Mouse (Mus musculus) CH12.LX (cell line): ENCODE results near the gene Ube4b. TPM values are rescaled to one million over a fixed set of nuclear protein-coding genes. Genes with fewer than 3 reads are reported as not detected.

Source experiments
- DNase-seq: peaks from one replicate; pipeline ENCODE4 v3.0.0-alpha.2; 2013; ENCODE audit errors: extremely low read depth
- H3K27ac ChIP-seq: 2 replicates; pipeline ENCODE4 v1.5.1; 2012; ENCODE audit warnings: low read depth, mild to moderate bottlenecking, control low read depth, moderate library complexity; ENCODE audit not compliant: insufficient read depth
- H3K27me3 ChIP-seq: replicated peaks from 2 replicates; pipeline ENCODE3; 2012; ENCODE audit warnings: inconsistent platforms
- H3K36me3 ChIP-seq, 2 experiments: replicated peaks in 1 of 2; 2 replicates each; pipeline versions ENCODE3 to v1.6.1; 2012; ENCODE audit warnings: inconsistent platforms in 1 of 2, low read length in 1 of 2, mild to moderate bottlenecking in 1 of 2, mixed read lengths in 1 of 2, moderate library complexity in 1 of 2; ENCODE audit not compliant: control insufficient read depth in 1 of 2, insufficient read depth in 1 of 2
- H3K4me1 ChIP-seq, 2 experiments: 2 replicates each; pipeline ENCODE4 v1.6.1; 2012; ENCODE audit warnings: inconsistent platforms in 1 of 2, moderate library complexity in 1 of 2; ENCODE audit not compliant: insufficient read depth in 2 of 2, control insufficient read depth in 1 of 2
- H3K4me2 ChIP-seq: 2 replicates; pipeline ENCODE4 v1.6.1; 2012; ENCODE audit warnings: low read depth, mild to moderate bottlenecking, control low read depth; ENCODE audit not compliant: poor library complexity, insufficient read depth, severe bottlenecking
- H3K4me3 ChIP-seq, 3 experiments: fragments of 150-350 bp in 1 of 3; sonication (generic) in 1 of 3; replicated peaks in 1 of 3; 2 replicates each; pipeline versions ENCODE3 to v1.5.1; 2011 to 2012; ENCODE audit warnings: low read depth in 2 of 3, low read length in 2 of 3, mild to moderate bottlenecking in 2 of 3, moderate library complexity in 2 of 3, control low read depth in 1 of 3, improper control_type of control experiment in 1 of 3, inconsistent platforms in 1 of 3, mixed read lengths in 1 of 3; ENCODE audit not compliant: poor library complexity in 1 of 3
- H3K79me2 ChIP-seq: replicated peaks from 2 replicates; pipeline ENCODE4 v1.6.1; 2012; ENCODE audit warnings: mild to moderate bottlenecking, moderate library complexity; ENCODE audit not compliant: control insufficient read depth, poor library complexity, insufficient read depth, severe bottlenecking; ENCODE audit errors: extremely low read depth
- H3K9ac ChIP-seq: 2 replicates; pipeline ENCODE4 v1.6.1; 2012; ENCODE audit warnings: low read depth, mild to moderate bottlenecking, control low read depth, moderate library complexity; ENCODE audit not compliant: insufficient read depth
- H3K9me3 ChIP-seq: replicated peaks from 2 replicates; pipeline ENCODE3; 2012; ENCODE audit warnings: low read length, inconsistent platforms, mixed read lengths
- BHLHE40 ChIP-seq: IDR thresholded peaks from 2 replicates; pipeline ENCODE4 v1.6.1; 2011; ENCODE audit warnings: mild to moderate bottlenecking, low read depth, low read length, improper control_type of control experiment
- CHD1 ChIP-seq: IDR thresholded peaks from 2 replicates; pipeline ENCODE4 v1.6.1; 2012; ENCODE audit warnings: low read depth, low read length, improper control_type of control experiment, inconsistent platforms
- CHD2 ChIP-seq: IDR thresholded peaks from 2 replicates; pipeline ENCODE4 v1.6.1; 2011; ENCODE audit warnings: low read length, improper control_type of control experiment
- E2F4 ChIP-seq: IDR thresholded peaks from 2 replicates; pipeline ENCODE4 v1.6.1; 2011; ENCODE audit warnings: low read depth, low read length, improper control_type of control experiment; ENCODE audit not compliant: insufficient replicate concordance
- ELF1 ChIP-seq: IDR thresholded peaks from 2 replicates; pipeline ENCODE4 v1.6.1; 2014; ENCODE audit warnings: low read depth, mild to moderate bottlenecking, inconsistent platforms, low read length, improper control_type of control experiment
- ETS1 ChIP-seq: conservative IDR thresholded peaks from 2 replicates; pipeline ENCODE4 v1.6.1; 2012; ENCODE audit warnings: low read depth, mild to moderate bottlenecking, inconsistent platforms, low read length, improper control_type of control experiment, moderate library complexity
- GABPA ChIP-seq: IDR thresholded peaks from 2 replicates; pipeline ENCODE4 v1.6.1; 2012; ENCODE audit warnings: low read depth, low read length, improper control_type of control experiment, inconsistent platforms; ENCODE audit not compliant: insufficient replicate concordance
- HCFC1 ChIP-seq: IDR thresholded peaks from 2 replicates; pipeline ENCODE4 v1.6.1; 2012; ENCODE audit warnings: low read depth, mild to moderate bottlenecking, inconsistent platforms, low read length, improper control_type of control experiment
- IRF4 ChIP-seq: IDR thresholded peaks from 2 replicates; pipeline ENCODE4 v1.6.1; 2014; ENCODE audit warnings: low read depth, mild to moderate bottlenecking, inconsistent platforms, low read length, improper control_type of control experiment
- JUN ChIP-seq: IDR thresholded peaks from 2 replicates; pipeline ENCODE4 v1.6.1; 2011; ENCODE audit warnings: low read depth, mild to moderate bottlenecking, low read length, improper control_type of control experiment, moderate library complexity; ENCODE audit not compliant: insufficient read depth
- MAFK ChIP-seq: IDR thresholded peaks from 2 replicates; pipeline ENCODE4 v1.6.1; 2011; ENCODE audit warnings: low read length, improper control_type of control experiment; ENCODE audit not compliant: insufficient replicate concordance
- MAX ChIP-seq: IDR thresholded peaks from 2 replicates; pipeline ENCODE4 v1.6.1; 2011; ENCODE audit warnings: low read length, improper control_type of control experiment
- MEF2A ChIP-seq: IDR thresholded peaks from 2 replicates; pipeline ENCODE4 v1.6.1; 2014; ENCODE audit warnings: low read depth, mild to moderate bottlenecking, inconsistent platforms, low read length, improper control_type of control experiment, borderline replicate concordance
- NELFE ChIP-seq: IDR thresholded peaks from 2 replicates; pipeline ENCODE4 v1.6.1; 2011; ENCODE audit warnings: low read depth, low read length, improper control_type of control experiment
- NRF1 ChIP-seq: IDR thresholded peaks from 2 replicates; pipeline ENCODE4 v1.6.1; 2014; ENCODE audit warnings: low read depth, mild to moderate bottlenecking, inconsistent platforms, low read length, improper control_type of control experiment, moderate library complexity
- PAX5 ChIP-seq: IDR thresholded peaks from 2 replicates; pipeline ENCODE4 v1.6.1; 2012; ENCODE audit warnings: low read length, inconsistent platforms, mixed read lengths
- SIN3A ChIP-seq: IDR thresholded peaks from 2 replicates; pipeline ENCODE4 v1.6.1; 2012; ENCODE audit warnings: low read length, improper control_type of control experiment, inconsistent platforms
- UBTF ChIP-seq: IDR thresholded peaks from 2 replicates; pipeline ENCODE4 v1.6.1; 2012; ENCODE audit warnings: low read depth, mild to moderate bottlenecking, inconsistent platforms, low read length, improper control_type of control experiment, moderate library complexity
- USF2 ChIP-seq: conservative IDR thresholded peaks from 2 replicates; pipeline ENCODE4 v1.6.1; 2011; ENCODE audit warnings: low read depth, low read length, improper control_type of control experiment
- ZC3H11A ChIP-seq: IDR thresholded peaks from 2 replicates; pipeline ENCODE4 v1.6.1; 2012; ENCODE audit warnings: low read depth, mild to moderate bottlenecking, inconsistent platforms, low read length, improper control_type of control experiment
- ZMIZ1 ChIP-seq: IDR thresholded peaks from 2 replicates; pipeline ENCODE4 v1.6.1; 2012; ENCODE audit warnings: low read depth, mild to moderate bottlenecking, inconsistent platforms, low read length, improper control_type of control experiment
- dilution Hi-C: fragments of 300-500 bp; cut with MboI; formaldehyde crosslinking; loops from 2 replicates; pipeline ENCODE4 v1.14.3; 2020; ENCODE audit warnings: low sequenced_read_pairs; ENCODE audit not compliant: extremely low pct_unique_long_range_greater_than_20kb, extremely low pct_ligation_motif_present
- in situ Hi-C: fragments of 300-500 bp; cut with MboI; formaldehyde crosslinking; loops from 3 replicates; pipeline ENCODE4 v1.14.3; 2019; ENCODE audit warnings: low sequenced_read_pairs, low pct_ligation_motif_present, low pct_unique_long_range_greater_than_20kb, mixed read lengths
- polyA plus RNA-seq: library from polyadenylated mRNA; unstranded; fragments of >175 nt; gene quantifications from 2 replicates; pipeline ENCODE4 v1.2.1, GENCODE M21; 2012; ENCODE audit warnings: low read depth; ENCODE audit not compliant: insufficient read length
- total RNA-seq, 2 experiments: library from RNA; depleted of rRNA; stranded (reverse); fragments of 300-350 nt in 1 of 2; fragments of >200 nt in 1 of 2; gene quantifications; 2 replicates each; pipeline ENCODE4 v1.2.3; 2012 to 2014

The Ube4b gene
- total and polyA plus RNA-seq, 3 experiments: 13.1 to 60.0 (median 41.6) TPM

GRCm38 (mm10) chr4:149365702-149366370, 60.7 kb downstream of the Ube4b start:
- no peak for TF ChIP-seq GABPA
- TF ChIP-seq CHD1: no peak
- no peak for TF ChIP-seq USF2
- no peak for TF ChIP-seq UBTF
- no peak for TF ChIP-seq PAX5
- no peak for TF ChIP-seq ETS1
- no peak for TF ChIP-seq SIN3A
- TF ChIP-seq MAFK: no peak
- no peak for TF ChIP-seq ZMIZ1
- no peak for TF ChIP-seq E2F4
- TF ChIP-seq MAX: no peak
- no peak for TF ChIP-seq ZC3H11A
- TF ChIP-seq NRF1: no peak
- Histone ChIP-seq H3K9me3 (peaks cover under 1% of the 10 kb centered on the region), H3K79me2 (no peaks in the 10 kb centered on the region), H3K4me1 (peaks cover 5 to 20% of the 10 kb centered on the region in 2 experiments; a peak in 3 of 4 replicates), H3K9ac (no peak overlapping the region), H3K27ac (0 out of 2 replicates have a peak overlapping the region, but pooled peaks have one; percentile 14), H3K36me3 (peaks cover 59 to 92% of the 10 kb centered on the region in 2 experiments), H3K27me3 (no peaks in the 10 kb centered on the region), H3K4me2 (no peak overlapping the region), H3K4me3 (no peak overlapping the region)
- in situ Hi-C loops: no loop called here
- no peak for DNase-seq
- dilution Hi-C loops: no loop called here

GRCm38 (mm10) chr4:149364896-149365295, 61.7 kb downstream of the Ube4b start:
- no peak overlapping the region for H3K4me3 ChIP-seq
- H3K4me2 ChIP-seq: no peak overlapping the region
- TF ChIP-seq HCFC1 (no peak), BHLHE40 (no peak), CHD2 (no peak), MAFK (no peak), ZMIZ1 (no peak), ELF1 (no peak), NELFE (no peak), E2F4 (no peak), GABPA (no peak), IRF4 (no peak), JUN (no peak), MEF2A (no peak), NRF1 (no peak)
- TF ChIP-seq, all 38 proteins: peak for 0
- Histone ChIP-seq H3K9me3 (no peaks in the 10 kb centered on the region), H3K9ac (no peak overlapping the region), H3K36me3 (peaks cover 62 to 94% of the 10 kb centered on the region in 2 experiments), H3K27me3 (no peaks in the 10 kb centered on the region), H3K4me1 (peaks cover 5 to 20% of the 10 kb centered on the region in 2 experiments; a peak in 3 of 4 replicates), H3K27ac (no peak overlapping the region), H3K79me2 (no peaks in the 10 kb centered on the region)
- dilution Hi-C loops (no loop called here), in situ Hi-C loops (no loop called here)
- DNase-seq: no peak
